In genomic region chr14:60530348-60530711, GRCm38 (mm10) we compare ENCODE assay signal across 14 mouse cellular contexts.
DNase-seq lines count a peak whose midpoint lies in the region; ATAC-seq and TF ChIP-seq lines count a peak whose summit lies in the region.
"Had no signal": no experiment of that assay in that cellular context is flagged by ENCODE, and none has a peak within 500 bp of the region (broad histone marks: within the 10 kb centered on the region; RNA-seq: fewer than 3 reads in every experiment).

No protein-coding gene starts in this region.

- peaks cover 31% of the 10 kb centered on the region for H3K4me1 ChIP-seq in hindbrain, embryonic 12.5 days
- H3K4me1 ChIP-seq in intestine, postnatal 0 days (replicated peaks; ENCODE audit: control insufficient read depth, insufficient read depth, low read length) = no peaks in the 10 kb centered on the region
- H3K4me1 ChIP-seq: liver, embryonic 12.5 days had no signal

- H3K27me3 ChIP-seq in hindbrain, embryonic 12.5 days = no peaks in the 10 kb centered on the region
- no peaks in the 10 kb centered on the region for H3K27me3 ChIP-seq in intestine, postnatal 0 days (replicated peaks; ENCODE audit: control insufficient read depth, insufficient read depth, low read length)
- H3K27me3 ChIP-seq: liver, embryonic 12.5 days had no signal

- H3K9me3 ChIP-seq in hindbrain, embryonic 12.5 days (replicated peaks) = no peaks in the 10 kb centered on the region
- no peaks in the 10 kb centered on the region for H3K9me3 ChIP-seq in intestine, postnatal 0 days (ENCODE audit: control insufficient read depth)
- H3K9me3 ChIP-seq: G1E; liver, embryonic 12.5 days had no signal

- ATAC-seq in common myeloid progenitor, adult 5-6 weeks (replicated peaks; ENCODE audit: low read depth, poor library complexity, severe bottlenecking) = peak; percentile 50; the same call in 1 of the 2 replicates
- ATAC-seq in hindbrain, embryonic 12.5 days (ENCODE audit: low FRiP score) = 0 out of 2 replicates have a peak, but pooled peaks have one; percentile 41
- ATAC-seq in intestine, postnatal 0 days = no peak
- ATAC-seq: liver, embryonic 12.5 days had no signal

- no peaks in the 10 kb centered on the region for H3K36me3 ChIP-seq in hindbrain, embryonic 12.5 days
- H3K36me3 ChIP-seq in intestine, postnatal 0 days (ENCODE audit: control insufficient read depth, insufficient read depth) = no peaks in the 10 kb centered on the region
- H3K36me3 ChIP-seq: G1E; liver, embryonic 12.5 days had no signal

- WGBS in hindbrain, embryonic 12.5 days = 23% methylated on average over 6 of the region's 6 CpGs
- WGBS in intestine, postnatal 0 days = 49% methylated on average over 6 of the region's 6 CpGs

- TF ChIP-seq CTCF in gastrocnemius, adult 2 months (IDR thresholded peaks at IDR 0.05) = no peak
- TF ChIP-seq CTCF in intestine, postnatal 0 days (IDR thresholded peaks at IDR 0.05; ENCODE audit: low read depth) = no peak

- no peak overlapping the region for H3K4me3 ChIP-seq in gastrocnemius, adult 2 months
- no peak overlapping the region for H3K4me3 ChIP-seq in hindbrain, embryonic 12.5 days
- H3K4me3 ChIP-seq in intestine, postnatal 0 days (ENCODE audit: low read depth, low read length) = no peak overlapping the region
- H3K4me3 ChIP-seq: liver, embryonic 12.5 days had no signal

- no peak overlapping the region for H3K9ac ChIP-seq in hindbrain, embryonic 12.5 days
- no peak overlapping the region for H3K9ac ChIP-seq in intestine, postnatal 0 days (ENCODE audit: low read depth, low read length)
- H3K9ac ChIP-seq: liver, embryonic 12.5 days had no signal

- no peak overlapping the region for H3K4me2 ChIP-seq in hindbrain, embryonic 12.5 days (replicated peaks)
- no peak overlapping the region for H3K4me2 ChIP-seq in intestine, postnatal 0 days (replicated peaks; ENCODE audit: low read depth)
- H3K4me2 ChIP-seq: liver, embryonic 12.5 days had no signal

- peak overlapping the region; percentile 28 for H3K27ac ChIP-seq in gastrocnemius, adult 2 months
- H3K27ac ChIP-seq in hindbrain, embryonic 12.5 days = peak overlapping the region; percentile 4; the same call in 1 of the 2 replicates
- H3K27ac ChIP-seq in intestine, postnatal 0 days (ENCODE audit: low read depth, low read length) = no peak overlapping the region
- H3K27ac ChIP-seq: liver, embryonic 12.5 days had no signal

- DNase-seq in gastrocnemius, adult 2 months = no peak
- DNase-seq in gastrocnemius, postnatal 25 days = no peak
- peak; percentile 41 for DNase-seq in lung, postnatal 10 days
- DNase-seq in lung, postnatal 36 days = no peak
- no peak for DNase-seq in left cerebral cortex, adult 9 months (ENCODE audit: low spot score in 2 of 2)
- DNase-seq: B cell, adult 2 months; cerebellum, postnatal 25 days; gastrocnemius, postnatal 14 days; kidney, postnatal 4 days had no signal

- intact Hi-C loops in gastrocnemius, adult 2 months (cut with DNase I) = loop anchor here (2.0 kb wide), 1 partner anchor 104 kb away; the partner anchor contains the start of gene Spata13
